Mouse (Mus musculus) megakaryocyte, embryonic 14.5 days (primary cell): ENCODE data around the gene Bsg. TPM values are rescaled to one million over a fixed set of nuclear protein-coding genes. Genes with fewer than 3 reads are reported as not detected.

ENCODE experiments used
- H3K27me3 ChIP-seq: replicated peaks from 2 replicates; pipeline ENCODE3; 2012; ENCODE audit warnings: inconsistent platforms
- H3K36me3 ChIP-seq: replicated peaks from 2 replicates; pipeline ENCODE3; 2012; ENCODE audit warnings: low read length, inconsistent platforms, mixed read lengths
- H3K4me1 ChIP-seq: 2 replicates; pipeline ENCODE4 v1.6.1; 2012; ENCODE audit warnings: inconsistent platforms
- H3K4me3 ChIP-seq: replicated peaks from 2 replicates; pipeline ENCODE3; 2012; ENCODE audit warnings: moderate library complexity, mild to moderate bottlenecking, inconsistent platforms
- H3K9me3 ChIP-seq: 2 replicates; pipeline ENCODE4 v1.6.1; 2012; ENCODE audit warnings: inconsistent platforms
- FLI1 ChIP-seq: IDR thresholded peaks from 2 replicates; pipeline ENCODE4 v1.6.1; 2012; ENCODE audit warnings: low read length, inconsistent platforms, mixed read lengths
- GATA1 ChIP-seq: IDR thresholded peaks from 3 replicates; pipeline ENCODE4 v1.6.1; 2012; ENCODE audit warnings: mixed read lengths, low read length, inconsistent platforms, borderline replicate concordance
- polyA plus RNA-seq: library from polyadenylated mRNA; stranded (reverse); fragments of >175 nt; gene quantifications from 2 replicates; pipeline ENCODE4 v1.2.3, GENCODE M21; 2012; ENCODE audit warnings: low replicate concordance; ENCODE audit not compliant: insufficient read depth

Gene Bsg
- polyA plus RNA-seq, 1 experiment = 3,272 TPM

DNA sequence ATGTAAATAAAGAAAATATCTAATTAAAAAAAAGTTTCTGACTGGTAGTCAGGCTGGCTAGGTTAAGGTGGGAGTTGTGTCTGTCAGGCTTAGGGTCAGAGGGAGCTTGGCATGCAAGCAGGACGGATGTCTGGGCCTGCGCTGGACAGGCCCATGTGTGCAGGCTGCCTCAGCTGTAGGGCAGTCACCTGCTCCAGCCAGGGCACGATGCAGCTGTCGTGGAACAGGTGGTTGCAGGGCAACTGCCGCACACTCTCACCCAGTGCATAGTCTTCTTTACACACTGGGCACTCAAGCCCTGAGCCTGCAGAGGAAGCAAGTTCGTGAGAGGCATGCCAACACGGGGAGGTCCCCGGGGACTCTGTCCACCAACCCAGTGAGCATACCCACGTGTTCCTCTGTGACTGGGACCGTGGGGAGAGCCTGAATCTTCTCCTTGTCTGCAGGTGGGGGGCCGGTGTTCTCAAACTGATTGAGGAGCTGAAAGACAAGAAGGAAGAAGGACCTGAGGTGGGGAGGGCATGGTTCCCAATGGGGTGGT, 56.4 kb downstream of the Bsg start:
- H3K4me3 ChIP-seq = peak overlapping the region; percentile 2
- H3K36me3 ChIP-seq = peaks cover 81% of the 10 kb centered on the region
- H3K27me3 ChIP-seq = no peaks in the 10 kb centered on the region
- no peak for TF ChIP-seq FLI1
- no peak for TF ChIP-seq GATA1
- peaks cover 43% of the 10 kb centered on the region for H3K4me1 ChIP-seq
- no peaks in the 10 kb centered on the region for H3K9me3 ChIP-seq

Other genes starting within 250 kb of the Bsg start
- gene Vmn2r83, start 235.8 kb upstream of the Bsg start, polyA plus RNA-seq = not detected in 2 replicates
- 5.7 and 5.9 TPM in 2 replicates for gene Plpp2, start 170.7 kb upstream of the Bsg start, polyA plus RNA-seq
- 32.9 and 68.6 TPM in 2 replicates for gene Mier2, start 149.3 kb upstream of the Bsg start, polyA plus RNA-seq
- 1.2 TPM in 1 of 2 replicates, not detected in the other for gene Theg, start 117.2 kb upstream of the Bsg start, polyA plus RNA-seq
- not detected in 2 replicates for gene C2cd4c, start 90.5 kb upstream of the Bsg start, polyA plus RNA-seq
- gene Shc2, start 66.6 kb upstream of the Bsg start, polyA plus RNA-seq = not detected in 2 replicates
- not detected in 2 replicates for gene Odf3l2, start 58.8 kb upstream of the Bsg start, polyA plus RNA-seq
- gene Madcam1, start 39.9 kb upstream of the Bsg start, polyA plus RNA-seq = 0.78 TPM in 1 of 2 replicates, not detected in the other
- 209 and 257 TPM in 2 replicates for gene Tpgs1, start 35.1 kb upstream of the Bsg start, polyA plus RNA-seq
- 451 and 1,194 TPM in 2 replicates for gene Cdc34, start 22.3 kb upstream of the Bsg start, polyA plus RNA-seq
- gene Gzmm, start 15.5 kb upstream of the Bsg start, polyA plus RNA-seq = 1.4 and 2.2 TPM in 2 replicates
- gene Hcn2, start 12.1 kb downstream of the Bsg start, polyA plus RNA-seq = 1.5 and 1.8 TPM in 2 replicates
- gene Polrmt, start 42.1 kb downstream of the Bsg start, polyA plus RNA-seq = 11.1 and 25.3 TPM in 2 replicates
- not detected in 2 replicates for gene Fgf22, start 50.6 kb downstream of the Bsg start, polyA plus RNA-seq
- gene Rnf126, start 62.5 kb downstream of the Bsg start, polyA plus RNA-seq = 302 and 542 TPM in 2 replicates
- gene Fstl3, start 72.8 kb downstream of the Bsg start, polyA plus RNA-seq = 1.6 TPM in 1 of 2 replicates, not detected in the other
- 0.70 TPM in 1 of 2 replicates, not detected in the other for gene Prss57, start 86.5 kb downstream of the Bsg start, polyA plus RNA-seq
- gene Palm, start 89.1 kb downstream of the Bsg start, polyA plus RNA-seq = 39.0 and 54.6 TPM in 2 replicates
- 1.5 and 2.5 TPM in 2 replicates for gene Misp, start 116.5 kb downstream of the Bsg start, polyA plus RNA-seq
- gene Ptbp1, start 149.9 kb downstream of the Bsg start, polyA plus RNA-seq = 849 and 1,831 TPM in 2 replicates
- gene Prtn3, start 170.0 kb downstream of the Bsg start, polyA plus RNA-seq = 96.7 and 434 TPM in 2 replicates
- 0.80 and 16.9 TPM in 2 replicates for gene Plppr3, start 170.1 kb downstream of the Bsg start, polyA plus RNA-seq
- 5.6 and 23.2 TPM in 2 replicates for gene Elane, start 181.8 kb downstream of the Bsg start, polyA plus RNA-seq
- gene Cfd, start 186.4 kb downstream of the Bsg start, polyA plus RNA-seq = not detected in 2 replicates
- gene Med16, start 204.4 kb downstream of the Bsg start, polyA plus RNA-seq = 32.2 and 85.7 TPM in 2 replicates
- gene Gm26602, start 206.4 kb downstream of the Bsg start, polyA plus RNA-seq = not detected in 2 replicates
- gene Kiss1r, start 212.5 kb downstream of the Bsg start, polyA plus RNA-seq = 2.7 and 4.5 TPM in 2 replicates
- gene R3hdm4, start 216.7 kb downstream of the Bsg start, polyA plus RNA-seq = 418 and 597 TPM in 2 replicates
- 89.7 and 142 TPM in 2 replicates for gene Arid3a, start 222.6 kb downstream of the Bsg start, polyA plus RNA-seq